Mouse (Mus musculus) MEL (cell line): ENCODE results near the gene Lasp1. TPM values are rescaled to one million over a fixed set of nuclear protein-coding genes. Genes with fewer than 3 reads are reported as not detected.

Experiments
- DNase-seq: peaks from one replicate; pipeline ENCODE4 v3.0.0; 2011; ENCODE audit warnings: low read depth, low spot score
- H3K27ac ChIP-seq: 2 replicates; pipeline ENCODE4 v1.5.1; 2012; ENCODE audit warnings: low read depth, mild to moderate bottlenecking, control low read depth, low read length, moderate library complexity; ENCODE audit not compliant: control insufficient read depth
- H3K27me3 ChIP-seq, 2 experiments: fragments of 150-350 bp in 1 of 2; sonication (generic) in 1 of 2; 2 replicates each; pipeline ENCODE4 v1.6.1; 2012; ENCODE audit warnings: low read length in 2 of 2, mild to moderate bottlenecking in 2 of 2, improper control_type of control experiment in 1 of 2, moderate library complexity in 1 of 2; ENCODE audit not compliant: insufficient read depth in 2 of 2, control insufficient read depth in 1 of 2
- H3K36me3 ChIP-seq, 2 experiments: 2 replicates each; pipeline ENCODE4 v1.6.1; 2012 to 2014; ENCODE audit warnings: low read length in 2 of 2, improper control_type of control experiment in 1 of 2, inconsistent platforms in 1 of 2, mild to moderate bottlenecking in 1 of 2; ENCODE audit not compliant: insufficient read depth in 2 of 2, control insufficient read depth in 1 of 2
- H3K4me1 ChIP-seq, 2 experiments: fragments of 150-350 bp in 1 of 2; sonication (generic) in 1 of 2; 2 replicates each; pipeline ENCODE4 v1.6.1; 2012; ENCODE audit warnings: low read length in 2 of 2, improper control_type of control experiment in 1 of 2, mild to moderate bottlenecking in 1 of 2; ENCODE audit not compliant: insufficient read depth in 2 of 2, control insufficient read depth in 1 of 2
- H3K4me3 ChIP-seq, 2 experiments: fragments of 150-350 bp in 1 of 2; sonication (generic) in 1 of 2; 2 replicates each; pipeline ENCODE4 v1.5.1; 2012; ENCODE audit warnings: low read depth in 2 of 2, low read length in 2 of 2, mild to moderate bottlenecking in 2 of 2, moderate library complexity in 2 of 2, control low read depth in 1 of 2, improper control_type of control experiment in 1 of 2; ENCODE audit not compliant: control insufficient read depth in 1 of 2, insufficient read depth in 1 of 2
- H3K79me2 ChIP-seq: 2 replicates; pipeline ENCODE4 v1.6.1; 2012; ENCODE audit warnings: mild to moderate bottlenecking, low read length, moderate library complexity; ENCODE audit not compliant: control insufficient read depth, poor library complexity, insufficient read depth
- H3K9ac ChIP-seq: 2 replicates; pipeline ENCODE4 v1.6.1; 2012; ENCODE audit warnings: low read depth, mild to moderate bottlenecking, control low read depth, low read length, moderate library complexity; ENCODE audit not compliant: control insufficient read depth, poor library complexity, severe bottlenecking
- H3K9me3 ChIP-seq: fragments of 150-350 bp; sonication (generic); replicated peaks from 2 replicates; pipeline ENCODE4 v1.6.1; 2012; ENCODE audit warnings: mild to moderate bottlenecking, low read length, improper control_type of control experiment, moderate library complexity; ENCODE audit not compliant: insufficient read depth
- CHD1 ChIP-seq: IDR thresholded peaks from 2 replicates; pipeline ENCODE4 v1.6.1; 2012; ENCODE audit warnings: low read depth, mild to moderate bottlenecking, inconsistent platforms, low read length, improper control_type of control experiment
- CHD2 ChIP-seq: IDR thresholded peaks from 2 replicates; pipeline ENCODE4 v1.6.1; 2011; ENCODE audit warnings: low read length, improper control_type of control experiment
- ELF1 ChIP-seq: IDR thresholded peaks from 2 replicates; pipeline ENCODE4 v1.6.1; 2014; ENCODE audit warnings: low read depth, mild to moderate bottlenecking, inconsistent platforms, low read length, improper control_type of control experiment, moderate library complexity
- EP300 ChIP-seq, 2 experiments: IDR thresholded peaks; 2 replicates each; pipeline ENCODE4 v1.6.1; 2011; ENCODE audit warnings: improper control_type of control experiment in 2 of 2, low read length in 2 of 2, low read depth in 1 of 2, mild to moderate bottlenecking in 1 of 2
- GATA1 ChIP-seq: IDR thresholded peaks from 2 replicates; pipeline ENCODE4 v1.6.1; 2011; ENCODE audit warnings: low read depth, low read length, improper control_type of control experiment
- JUND ChIP-seq: IDR thresholded peaks from 2 replicates; pipeline ENCODE4 v1.6.1; 2011; ENCODE audit warnings: low read depth, mild to moderate bottlenecking, improper control_type of control experiment, low read length
- MAFK ChIP-seq: IDR thresholded peaks from 2 replicates; pipeline ENCODE4 v1.6.1; 2011; ENCODE audit warnings: low read depth, mild to moderate bottlenecking, low read length, improper control_type of control experiment, borderline replicate concordance
- NELFE ChIP-seq: IDR thresholded peaks from 2 replicates; pipeline ENCODE4 v1.6.1; 2011; ENCODE audit warnings: low read depth, low read length, improper control_type of control experiment
- NRF1 ChIP-seq: IDR thresholded peaks from 2 replicates; pipeline ENCODE4 v1.6.1; 2014; ENCODE audit warnings: low read depth, mild to moderate bottlenecking, inconsistent platforms, low read length, improper control_type of control experiment, moderate library complexity; ENCODE audit not compliant: poor library complexity, insufficient read depth, severe bottlenecking
- POLR2A ChIP-seq, 2 experiments: IDR thresholded peaks; 2 replicates each; pipeline ENCODE4 v1.6.1; 2011 to 2012; ENCODE audit warnings: low read length in 2 of 2, mild to moderate bottlenecking in 2 of 2, control low read depth in 1 of 2, improper control_type of control experiment in 1 of 2, low read depth in 1 of 2, moderate library complexity in 1 of 2; ENCODE audit not compliant: control insufficient read depth in 1 of 2, insufficient read depth in 1 of 2, poor library complexity in 1 of 2
- POLR2AphosphoS2 ChIP-seq: IDR thresholded peaks from 2 replicates; pipeline ENCODE4 v1.6.1; 2011; ENCODE audit warnings: low read length, improper control_type of control experiment
- RAD21 ChIP-seq: IDR thresholded peaks from 2 replicates; pipeline ENCODE4 v1.6.1; 2011; ENCODE audit warnings: mild to moderate bottlenecking, low read depth, low read length, improper control_type of control experiment
- SIN3A ChIP-seq: IDR thresholded peaks from 2 replicates; pipeline ENCODE4 v1.6.1; 2012; ENCODE audit warnings: low read length, improper control_type of control experiment, inconsistent platforms
- TCF12 ChIP-seq: IDR thresholded peaks from 2 replicates; pipeline ENCODE4 v1.6.1; 2014; ENCODE audit warnings: low read depth, mild to moderate bottlenecking, inconsistent platforms, low read length, improper control_type of control experiment, moderate library complexity
- UBTF ChIP-seq: IDR thresholded peaks from 2 replicates; pipeline ENCODE4 v1.6.1; 2012; ENCODE audit warnings: low read depth, mild to moderate bottlenecking, inconsistent platforms, low read length, improper control_type of control experiment, moderate library complexity, borderline replicate concordance; ENCODE audit not compliant: insufficient read depth
- USF2 ChIP-seq, 2 experiments: IDR thresholded peaks; 2 replicates each; pipeline ENCODE4 v1.6.1; 2011 to 2012; ENCODE audit warnings: improper control_type of control experiment in 2 of 2, low read length in 2 of 2, borderline replicate concordance in 1 of 2, inconsistent platforms in 1 of 2, low read depth in 1 of 2, mild to moderate bottlenecking in 1 of 2; ENCODE audit not compliant: insufficient read depth in 1 of 2
- ZMIZ1 ChIP-seq: IDR thresholded peaks from 2 replicates; pipeline ENCODE4 v1.6.1; 2012; ENCODE audit warnings: low read depth, mild to moderate bottlenecking, inconsistent platforms, low read length, improper control_type of control experiment, moderate library complexity
- ZNF384 ChIP-seq: IDR thresholded peaks from 2 replicates; pipeline ENCODE4 v1.6.1; 2012; ENCODE audit warnings: low read depth, mild to moderate bottlenecking, inconsistent platforms, low read length, improper control_type of control experiment
- polyA plus RNA-seq, 2 experiments: library from polyadenylated mRNA; stranded (reverse) in 1 of 2; unstranded in 1 of 2; fragments of >175 nt in 1 of 2; fragments of >200 nt in 1 of 2; gene quantifications; 2 replicates each; pipeline versions ENCODE4 v1.2.1 to v1.2.4; 2012; ENCODE audit warnings: low replicate concordance in 2 of 2, low read depth in 1 of 2; ENCODE audit not compliant: insufficient read length in 2 of 2, insufficient read depth in 1 of 2, missing spikeins in 1 of 2
- total RNA-seq: library from RNA; depleted of rRNA; stranded (reverse); fragments of 300-350 nt; gene quantifications from 2 replicates; pipeline ENCODE4 v1.2.3, GENCODE M21; 2012

The Lasp1 gene
- total and polyA plus RNA-seq, 3 experiments: 13.3 to 38.7 TPM; not detected in 1

DNA sequence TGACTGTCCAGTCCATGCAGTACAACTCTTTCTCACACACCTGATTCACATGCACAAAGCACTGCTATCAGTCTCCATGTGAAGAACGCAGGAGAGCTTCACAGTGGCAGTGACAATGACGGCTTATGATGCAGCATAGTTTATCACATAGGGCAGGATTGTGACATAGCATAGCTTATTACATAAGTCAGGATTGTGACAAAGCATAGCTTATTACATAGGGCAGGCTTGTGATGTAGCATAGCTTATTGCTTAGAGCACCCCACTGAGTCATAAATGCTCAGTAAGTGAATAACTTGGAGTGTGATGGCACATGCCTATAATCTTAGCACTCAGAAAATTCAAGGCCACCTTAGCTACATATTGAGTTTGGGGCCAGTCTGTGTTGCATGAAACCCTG, 56.7 kb downstream of the Lasp1 start:
- Histone ChIP-seq H3K4me1 (no peaks in the 10 kb centered on the region), H3K27me3 (no peaks in the 10 kb centered on the region), H3K79me2 (no peaks in the 10 kb centered on the region), H3K9ac (no peak overlapping the region), H3K9me3 (no peaks in the 10 kb centered on the region), H3K4me3 (no peak overlapping the region), H3K27ac (no peak overlapping the region), H3K36me3 (no peaks in the 10 kb centered on the region)
- no peak for TF ChIP-seq NRF1
- TF ChIP-seq POLR2A (IDR thresholded peaks at IDR 0.05; ENCODE audit: control insufficient read depth in 1 of 2, insufficient read depth in 1 of 2, low read depth in 1 of 2, low read length in 2 of 2, poor library complexity in 1 of 2): no peak
- no peak for TF ChIP-seq ELF1
- no peak for TF ChIP-seq UBTF
- TF ChIP-seq POLR2AphosphoS2: no peak
- no peak for TF ChIP-seq GATA1
- no peak for TF ChIP-seq ZNF384
- TF ChIP-seq EP300 (IDR thresholded peaks at IDR 0.05; ENCODE audit: low read depth in 1 of 2, low read length in 2 of 2): no peak
- no peak for TF ChIP-seq CHD2
- TF ChIP-seq MAFK: no peak
- TF ChIP-seq RAD21: no peak
- TF ChIP-seq NELFE: no peak
- no peak for TF ChIP-seq ZMIZ1
- TF ChIP-seq CHD1: no peak
- no peak for TF ChIP-seq SIN3A
- no peak for TF ChIP-seq USF2 (IDR thresholded peaks at IDR 0.05; ENCODE audit: borderline replicate concordance in 1 of 2, insufficient read depth in 1 of 2, low read depth in 1 of 2, low read length in 2 of 2)
- DNase-seq: no peak

DNA sequence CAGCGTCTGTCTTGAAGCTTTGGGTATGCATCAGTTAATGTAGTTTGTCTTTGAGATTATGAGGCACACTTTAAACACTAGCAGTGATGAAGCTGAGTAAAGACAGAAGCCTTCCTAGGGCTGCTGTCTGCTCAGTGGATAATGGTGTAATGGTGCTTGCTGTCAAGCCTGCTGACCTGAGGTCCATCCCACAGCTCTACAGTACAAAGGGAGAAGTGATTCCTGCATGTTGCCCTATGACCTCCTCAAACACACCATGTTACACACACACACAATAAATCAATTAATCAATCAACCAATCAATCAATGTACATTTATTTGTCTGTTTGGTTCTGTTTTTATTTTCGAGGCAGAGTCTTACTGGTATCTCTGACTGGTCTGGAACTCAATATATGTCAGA, 63.3 kb downstream of the Lasp1 start:
- H3K4me1 ChIP-seq: no peaks in the 10 kb centered on the region
- H3K27me3 ChIP-seq: no peaks in the 10 kb centered on the region
- DNase-seq: no peak
- no peaks in the 10 kb centered on the region for H3K9me3 ChIP-seq
- no peaks in the 10 kb centered on the region for H3K36me3 ChIP-seq
- no peak overlapping the region for H3K27ac ChIP-seq
- no peak for TF ChIP-seq TCF12
- TF ChIP-seq JUND: no peak
- TF ChIP-seq GATA1: no peak
- no peak overlapping the region for H3K4me3 ChIP-seq
- H3K9ac ChIP-seq: no peak overlapping the region
- H3K79me2 ChIP-seq: no peaks in the 10 kb centered on the region
